Mouse (Mus musculus) embryonic facial prominence, embryonic 14.5 days (tissue): ENCODE results near the gene Rasa2. TPM values are rescaled to one million over a fixed set of nuclear protein-coding genes. Genes with fewer than 3 reads are reported as not detected.

Source experiments
- ATAC-seq: fragments of 200-750 bp; cut with Nextera tagmentation; 2 replicates; pipeline ENCODE4 v1.8.0; 2017; ENCODE audit warnings: low read depth, moderate number of reproducible peaks, moderate TSS enrichment
- DNase-seq: peaks from one replicate; pipeline ENCODE4 v3.0.0-alpha.2; 2015; ENCODE audit warnings: low spot score
- H3K27ac ChIP-seq: fragments of 300-500 bp; sonication (generic); replicated peaks from 2 replicates; pipeline ENCODE4 v1.5.1; 2014; ENCODE audit warnings: low read depth, mild to moderate bottlenecking, low read length, moderate library complexity
- H3K27me3 ChIP-seq: fragments of 300-500 bp; sonication (generic); replicated peaks from 2 replicates; pipeline ENCODE4 v1.6.1; 2014; ENCODE audit warnings: low read length; ENCODE audit not compliant: control insufficient read depth, insufficient read depth
- H3K36me3 ChIP-seq: fragments of 300-500 bp; sonication (generic); 2 replicates; pipeline ENCODE4 v1.6.1; 2014; ENCODE audit warnings: low read length, mixed read lengths; ENCODE audit not compliant: control insufficient read depth, insufficient read depth
- H3K4me1 ChIP-seq: fragments of 300-500 bp; sonication (generic); 2 replicates; pipeline ENCODE4 v1.6.1; 2014; ENCODE audit warnings: antibody characterized with exemption, low read length; ENCODE audit not compliant: control insufficient read depth, insufficient read depth
- H3K4me2 ChIP-seq: fragments of 300-500 bp; sonication (generic); 2 replicates; pipeline ENCODE4 v1.6.1; 2014; ENCODE audit warnings: low read depth, mild to moderate bottlenecking, low read length, moderate library complexity, mixed read lengths
- H3K4me3 ChIP-seq: fragments of 300-500 bp; sonication (generic); 2 replicates; pipeline ENCODE4 v1.5.1; 2014; ENCODE audit warnings: low read depth, mild to moderate bottlenecking, low read length
- H3K9ac ChIP-seq: fragments of 300-500 bp; sonication (generic); 2 replicates; pipeline ENCODE4 v1.6.1; 2014; ENCODE audit warnings: low read depth, mild to moderate bottlenecking, low read length, moderate library complexity, mixed read lengths
- H3K9me3 ChIP-seq: fragments of 300-500 bp; sonication (generic); 2 replicates; pipeline ENCODE4 v1.6.1; 2016; ENCODE audit warnings: low read length; ENCODE audit not compliant: control insufficient read depth
- WGBS: fragments of 180-500 bp; shearing (Covaris S2); extraction: QIAGEN DNeasy Blood & Tissue Kit; methylation state at CpG from one replicate; pipeline ENCODE4 v1.1.7; 2014; 5-methylcytosine and 5-hydroxymethylcytosine counted together
- polyA plus RNA-seq: library from polyadenylated mRNA; unstranded; fragments of >200 nt; fragmentation: Nextera tagmentation; extraction: Ambion mirVana; gene quantifications from 2 replicates; pipeline ENCODE4 v1.2.1, GENCODE M21; 2014

Rasa2 gene
- polyA plus RNA-seq, 1 experiment from 2014 or later: 16.7 TPM

- no peaks in the 10 kb centered on the region for H3K4me1 ChIP-seq
- no peak for ATAC-seq
- no peak overlapping the region for H3K4me3 ChIP-seq
- no peak overlapping the region for H3K4me2 ChIP-seq
- H3K27ac ChIP-seq: no peak overlapping the region
- H3K27me3 ChIP-seq: no peaks in the 10 kb centered on the region
- no peak for DNase-seq
- H3K36me3 ChIP-seq: peaks cover 13% of the 10 kb centered on the region; the same call in 1 of the 2 replicates
- WGBS: 86% methylated on average over 2 of the region's 2 CpGs
- H3K9me3 ChIP-seq: no peaks in the 10 kb centered on the region
- H3K9ac ChIP-seq: no peak overlapping the region
These were observed 47.9 kb downstream of the Rasa2 start for GRCm38 (mm10) chr9:96583496-96583895.

DNA sequence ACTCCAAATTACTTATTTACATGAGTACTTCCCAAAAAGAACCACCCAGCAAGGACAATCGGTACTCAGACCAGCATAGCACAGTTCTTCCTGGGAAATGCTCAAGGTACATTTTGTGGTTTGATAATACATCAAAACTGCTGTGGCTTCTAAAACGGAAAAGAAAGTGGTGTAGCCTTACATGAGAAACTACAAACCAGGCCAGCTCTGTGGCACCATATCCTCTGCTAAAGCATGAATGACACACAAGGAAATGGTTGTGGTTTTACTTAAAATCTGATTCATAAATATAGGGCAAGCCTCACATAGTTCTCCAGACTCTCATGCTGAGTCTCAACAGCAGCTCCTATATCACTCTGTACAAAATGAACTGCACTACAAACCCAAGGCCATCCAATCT lies 48.3 kb downstream of the Rasa2 start:
- Histone ChIP-seq H3K36me3 (peaks cover 13% of the 10 kb centered on the region; the same call in 1 of the 2 replicates), H3K9ac (no peak overlapping the region), H3K27me3 (no peaks in the 10 kb centered on the region), H3K4me3 (no peak overlapping the region), H3K4me1 (no peaks in the 10 kb centered on the region), H3K27ac (no peak overlapping the region), H3K9me3 (no peaks in the 10 kb centered on the region), H3K4me2 (no peak overlapping the region)
- DNase-seq (peak; percentile 51), ATAC-seq (no peak; the same call in 1 of the 2 replicates)
- 68% methylated on average over 2 of the region's 2 CpGs for WGBS

DNA sequence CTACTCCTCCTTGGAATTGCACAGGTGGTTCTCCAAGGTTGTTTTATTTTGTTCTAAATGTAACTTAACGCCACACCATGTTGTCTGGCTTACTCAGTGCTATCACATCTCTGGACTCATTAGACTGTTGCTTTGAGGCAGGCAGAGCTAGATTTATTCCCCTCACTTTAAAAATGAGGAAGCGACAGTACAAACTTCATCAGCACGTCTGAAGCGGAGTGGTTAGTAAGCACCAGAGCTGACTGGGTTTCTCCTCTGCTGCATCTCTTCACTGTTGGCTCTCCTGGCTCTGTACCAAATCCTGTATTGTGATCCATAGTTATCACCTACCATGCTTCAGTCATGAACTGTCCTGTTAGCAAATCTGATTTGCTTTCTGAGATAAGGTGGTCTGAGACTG lies 53.2 kb downstream of the Rasa2 start:
- Histone ChIP-seq H3K4me3 (no peak overlapping the region), H3K36me3 (peaks cover 13% of the 10 kb centered on the region; the same call in 1 of the 2 replicates), H3K9ac (no peak overlapping the region), H3K9me3 (no peaks in the 10 kb centered on the region), H3K27ac (no peak overlapping the region), H3K27me3 (no peaks in the 10 kb centered on the region), H3K4me1 (no peaks in the 10 kb centered on the region), H3K4me2 (no peak overlapping the region)
- DNase-seq (no peak), ATAC-seq (no peak)
- 80% methylated on average over 4 of the region's 4 CpGs for WGBS

- Histone ChIP-seq H3K4me3 (no peak overlapping the region), H3K9ac (no peak overlapping the region; the same call in 1 of the 2 replicates), H3K4me2 (no peak overlapping the region), H3K9me3 (no peaks in the 10 kb centered on the region), H3K36me3 (peaks cover 11% of the 10 kb centered on the region; the same call in 1 of the 2 replicates), H3K27me3 (no peaks in the 10 kb centered on the region), H3K4me1 (no peaks in the 10 kb centered on the region), H3K27ac (no peak overlapping the region)
- peak; percentile 31 for DNase-seq
- peak; percentile 62 for ATAC-seq
- WGBS: 47% methylated on average over 6 of the region's 6 CpGs
These were observed 53.7 kb downstream of the Rasa2 start for GRCm38 (mm10) chr9:96577674-96578073.

DNA sequence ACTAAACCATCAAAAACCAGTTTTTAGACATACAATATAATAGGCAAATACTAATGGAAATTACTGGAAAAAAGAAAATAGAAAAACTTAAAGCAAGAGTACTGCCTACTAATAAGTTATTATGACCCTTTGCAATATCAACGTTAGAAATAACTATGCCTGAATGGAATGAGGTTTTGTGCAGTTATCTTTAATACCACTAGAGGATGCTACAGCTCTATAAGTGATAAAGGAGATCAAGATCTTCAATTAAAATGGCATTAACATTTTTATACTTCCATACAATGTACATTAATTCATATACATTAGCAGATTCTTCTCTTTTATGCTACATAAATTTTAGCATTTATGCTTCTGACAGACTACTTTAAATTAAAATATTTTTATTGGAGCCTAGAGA lies 58.2 kb downstream of the Rasa2 start:
- no peaks in the 10 kb centered on the region for H3K9me3 ChIP-seq
- H3K36me3 ChIP-seq: peaks cover 14% of the 10 kb centered on the region
- DNase-seq: peak; percentile 17
- no peak for ATAC-seq
- no peaks in the 10 kb centered on the region for H3K4me1 ChIP-seq
- WGBS: 15% methylated on average over 1 of the region's 1 CpGs
- H3K27ac ChIP-seq: no peak overlapping the region
- H3K4me3 ChIP-seq: no peak overlapping the region
- no peak overlapping the region for H3K9ac ChIP-seq
- H3K4me2 ChIP-seq: no peak overlapping the region
- no peaks in the 10 kb centered on the region for H3K27me3 ChIP-seq

DNA sequence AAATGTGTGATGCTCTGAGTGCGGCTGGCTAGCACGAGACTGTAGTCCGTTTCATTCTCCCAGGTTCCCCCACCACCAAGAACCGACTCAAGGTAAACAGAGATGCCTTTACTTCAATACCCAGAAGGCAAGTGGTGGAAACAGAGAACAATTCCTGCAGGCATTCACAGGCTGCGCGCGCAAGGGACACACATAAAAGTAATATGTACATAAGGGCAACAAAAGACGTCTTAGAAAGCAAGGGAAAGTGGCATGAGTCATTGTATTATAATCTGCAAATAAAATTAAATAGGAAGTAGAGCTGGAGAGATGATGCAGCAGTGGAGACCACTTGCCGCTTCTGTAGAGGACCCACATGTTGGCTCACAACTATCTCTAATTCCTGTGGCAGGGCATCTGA lies 58.7 kb downstream of the Rasa2 start:
- H3K4me1 ChIP-seq: no peaks in the 10 kb centered on the region
- WGBS: 87% methylated on average over 9 of the region's 9 CpGs
- H3K4me2 ChIP-seq: no peak overlapping the region
- ATAC-seq (no peak), DNase-seq (no peak)
- no peak overlapping the region for H3K27ac ChIP-seq
- no peaks in the 10 kb centered on the region for H3K9me3 ChIP-seq
- H3K9ac ChIP-seq: no peak overlapping the region
- H3K4me3 ChIP-seq: no peak overlapping the region
- H3K27me3 ChIP-seq: no peaks in the 10 kb centered on the region
- peaks cover 14% of the 10 kb centered on the region for H3K36me3 ChIP-seq

DNA sequence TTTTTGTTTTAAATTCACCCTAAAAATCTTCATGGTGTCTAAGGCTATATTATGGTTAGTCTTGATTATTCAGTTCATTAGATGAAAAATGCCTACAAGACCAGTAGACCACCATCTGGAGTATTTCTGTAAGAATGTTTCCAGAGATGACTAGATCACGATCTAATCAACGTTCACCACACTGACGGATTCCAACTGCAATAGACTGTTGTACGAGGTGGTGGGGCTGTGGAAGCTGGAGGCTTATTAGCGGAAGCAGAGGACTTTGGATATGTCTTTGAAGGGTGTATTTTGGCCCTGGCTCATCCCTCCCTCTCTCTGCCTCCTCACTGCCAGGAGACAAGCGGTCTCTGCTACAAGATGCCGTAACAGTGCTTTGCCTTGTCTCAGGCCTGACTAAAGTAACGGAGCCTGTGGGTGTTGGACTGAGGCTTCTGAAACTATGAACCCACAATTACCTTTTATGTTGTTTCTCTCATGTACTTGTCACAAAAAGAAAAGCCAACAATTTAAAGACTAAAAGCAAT lies 64.9 kb downstream of the Rasa2 start:
- DNase-seq (no peak), ATAC-seq (no peak)
- Histone ChIP-seq H3K9me3 (no peaks in the 10 kb centered on the region), H3K4me2 (no peak overlapping the region), H3K4me1 (no peaks in the 10 kb centered on the region), H3K27me3 (no peaks in the 10 kb centered on the region), H3K36me3 (peaks cover 51% of the 10 kb centered on the region), H3K9ac (no peak overlapping the region), H3K4me3 (no peak overlapping the region), H3K27ac (no peak overlapping the region)
- WGBS: 75% methylated on average over 8 of the region's 8 CpGs

DNA sequence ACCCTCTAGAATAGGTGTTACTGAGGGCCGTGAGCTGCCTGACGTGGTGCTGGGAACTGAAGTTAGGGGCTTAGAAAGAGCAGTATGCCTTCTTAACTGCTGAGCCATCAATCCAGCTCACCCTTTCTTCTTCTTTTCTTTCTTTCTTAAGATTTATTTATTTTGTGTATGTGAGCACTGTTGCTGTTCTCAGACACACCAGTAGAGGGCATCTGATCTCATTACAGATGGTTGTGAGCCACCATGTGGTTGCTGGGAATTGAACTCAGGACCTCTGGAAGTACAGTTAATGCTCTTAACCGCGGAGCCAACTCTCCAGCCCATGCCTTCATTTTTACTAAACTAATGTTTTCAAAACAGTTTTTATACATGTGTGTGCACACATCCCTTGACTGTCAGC lies 67.9 kb downstream of the Rasa2 start:
- 98% methylated on average over 4 of the region's 4 CpGs for WGBS
- ATAC-seq (no peak), DNase-seq (no peak)
- no peak overlapping the region for H3K27ac ChIP-seq
- no peak overlapping the region for H3K4me2 ChIP-seq
- H3K9me3 ChIP-seq: no peaks in the 10 kb centered on the region
- no peak overlapping the region for H3K9ac ChIP-seq
- H3K36me3 ChIP-seq: peaks cover 61% of the 10 kb centered on the region
- no peaks in the 10 kb centered on the region for H3K27me3 ChIP-seq
- no peak overlapping the region for H3K4me3 ChIP-seq
- H3K4me1 ChIP-seq: no peaks in the 10 kb centered on the region

- H3K27ac ChIP-seq: no peak overlapping the region
- ATAC-seq (no peak), DNase-seq (no peak)
- no peaks in the 10 kb centered on the region for H3K4me1 ChIP-seq
- no peaks in the 10 kb centered on the region for H3K27me3 ChIP-seq
- H3K4me2 ChIP-seq: no peak overlapping the region
- no peak overlapping the region for H3K4me3 ChIP-seq
- no peaks in the 10 kb centered on the region for H3K9me3 ChIP-seq
- 94% methylated on average over 6 of the region's 6 CpGs for WGBS
- H3K36me3 ChIP-seq: peaks cover 61% of the 10 kb centered on the region
- no peak overlapping the region for H3K9ac ChIP-seq
These were observed 72.3 kb downstream of the Rasa2 start for GRCm38 (mm10) chr9:96559148-96559547.
